Mouse (Mus musculus) MEL (cell line): ENCODE measurements around the gene Pik3c2b. TPM values are rescaled to one million over a fixed set of nuclear protein-coding genes. Genes with fewer than 3 reads are reported as not detected.

ENCODE experiments used
- DNase-seq: peaks from one replicate; pipeline ENCODE4 v3.0.0; 2011; ENCODE audit warnings: low read depth, low spot score
- H3K27ac ChIP-seq: 2 replicates; pipeline ENCODE4 v1.5.1; 2012; ENCODE audit warnings: low read depth, mild to moderate bottlenecking, control low read depth, low read length, moderate library complexity; ENCODE audit not compliant: control insufficient read depth
- H3K27me3 ChIP-seq, 2 experiments: fragments of 150-350 bp in 1 of 2; sonication (generic) in 1 of 2; 2 replicates each; pipeline ENCODE4 v1.6.1; 2012; ENCODE audit warnings: low read length in 2 of 2, mild to moderate bottlenecking in 2 of 2, improper control_type of control experiment in 1 of 2, moderate library complexity in 1 of 2; ENCODE audit not compliant: insufficient read depth in 2 of 2, control insufficient read depth in 1 of 2
- H3K36me3 ChIP-seq, 2 experiments: 2 replicates each; pipeline ENCODE4 v1.6.1; 2012 to 2014; ENCODE audit warnings: low read length in 2 of 2, improper control_type of control experiment in 1 of 2, inconsistent platforms in 1 of 2, mild to moderate bottlenecking in 1 of 2; ENCODE audit not compliant: insufficient read depth in 2 of 2, control insufficient read depth in 1 of 2
- H3K4me1 ChIP-seq, 2 experiments: fragments of 150-350 bp in 1 of 2; sonication (generic) in 1 of 2; 2 replicates each; pipeline ENCODE4 v1.6.1; 2012; ENCODE audit warnings: low read length in 2 of 2, improper control_type of control experiment in 1 of 2, mild to moderate bottlenecking in 1 of 2; ENCODE audit not compliant: insufficient read depth in 2 of 2, control insufficient read depth in 1 of 2
- H3K4me3 ChIP-seq, 2 experiments: fragments of 150-350 bp in 1 of 2; sonication (generic) in 1 of 2; 2 replicates each; pipeline ENCODE4 v1.5.1; 2012; ENCODE audit warnings: low read depth in 2 of 2, low read length in 2 of 2, mild to moderate bottlenecking in 2 of 2, moderate library complexity in 2 of 2, control low read depth in 1 of 2, improper control_type of control experiment in 1 of 2; ENCODE audit not compliant: control insufficient read depth in 1 of 2, insufficient read depth in 1 of 2
- H3K79me2 ChIP-seq: 2 replicates; pipeline ENCODE4 v1.6.1; 2012; ENCODE audit warnings: mild to moderate bottlenecking, low read length, moderate library complexity; ENCODE audit not compliant: control insufficient read depth, poor library complexity, insufficient read depth
- H3K9ac ChIP-seq: 2 replicates; pipeline ENCODE4 v1.6.1; 2012; ENCODE audit warnings: low read depth, mild to moderate bottlenecking, control low read depth, low read length, moderate library complexity; ENCODE audit not compliant: control insufficient read depth, poor library complexity, severe bottlenecking
- H3K9me3 ChIP-seq: fragments of 150-350 bp; sonication (generic); replicated peaks from 2 replicates; pipeline ENCODE4 v1.6.1; 2012; ENCODE audit warnings: mild to moderate bottlenecking, low read length, improper control_type of control experiment, moderate library complexity; ENCODE audit not compliant: insufficient read depth
- CTCF ChIP-seq, 3 experiments: IDR thresholded peaks in 2 of 3; conservative IDR thresholded peaks in 1 of 3; 2 replicates each; pipeline ENCODE4 v1.5.1; 2011 to 2012; ENCODE audit warnings: low read length in 3 of 3, low read depth in 2 of 3, mild to moderate bottlenecking in 2 of 3, improper control_type of control experiment in 1 of 3, inconsistent platforms in 1 of 3, mixed read lengths in 1 of 3, moderate library complexity in 1 of 3; ENCODE audit not compliant: control insufficient read depth in 1 of 3, insufficient read depth in 1 of 3, poor library complexity in 1 of 3, severe bottlenecking in 1 of 3
- MAZ ChIP-seq: IDR thresholded peaks from 2 replicates; pipeline ENCODE4 v1.6.1; 2012; ENCODE audit warnings: low read depth, mild to moderate bottlenecking, inconsistent platforms, low read length, improper control_type of control experiment
- MXI1 ChIP-seq: IDR thresholded peaks from 2 replicates; pipeline ENCODE4 v1.6.1; 2011; ENCODE audit warnings: mild to moderate bottlenecking, low read depth, low read length, improper control_type of control experiment
- MYC ChIP-seq: IDR thresholded peaks from 2 replicates; pipeline ENCODE4 v1.6.1; 2011; ENCODE audit warnings: low read depth, mild to moderate bottlenecking, low read length, improper control_type of control experiment, moderate library complexity
- POLR2A ChIP-seq, 2 experiments: IDR thresholded peaks; 2 replicates each; pipeline ENCODE4 v1.6.1; 2011 to 2012; ENCODE audit warnings: low read length in 2 of 2, mild to moderate bottlenecking in 2 of 2, control low read depth in 1 of 2, improper control_type of control experiment in 1 of 2, low read depth in 1 of 2, moderate library complexity in 1 of 2; ENCODE audit not compliant: control insufficient read depth in 1 of 2, insufficient read depth in 1 of 2, poor library complexity in 1 of 2
- USF2 ChIP-seq, 2 experiments: IDR thresholded peaks; 2 replicates each; pipeline ENCODE4 v1.6.1; 2011 to 2012; ENCODE audit warnings: improper control_type of control experiment in 2 of 2, low read length in 2 of 2, borderline replicate concordance in 1 of 2, inconsistent platforms in 1 of 2, low read depth in 1 of 2, mild to moderate bottlenecking in 1 of 2; ENCODE audit not compliant: insufficient read depth in 1 of 2
- ZNF384 ChIP-seq: IDR thresholded peaks from 2 replicates; pipeline ENCODE4 v1.6.1; 2012; ENCODE audit warnings: low read depth, mild to moderate bottlenecking, inconsistent platforms, low read length, improper control_type of control experiment
- polyA plus RNA-seq, 2 experiments: library from polyadenylated mRNA; stranded (reverse) in 1 of 2; unstranded in 1 of 2; fragments of >175 nt in 1 of 2; fragments of >200 nt in 1 of 2; gene quantifications; 2 replicates each; pipeline versions ENCODE4 v1.2.1 to v1.2.4; 2012; ENCODE audit warnings: low replicate concordance in 2 of 2, low read depth in 1 of 2; ENCODE audit not compliant: insufficient read length in 2 of 2, insufficient read depth in 1 of 2, missing spikeins in 1 of 2
- total RNA-seq: library from RNA; depleted of rRNA; stranded (reverse); fragments of 300-350 nt; gene quantifications from 2 replicates; pipeline ENCODE4 v1.2.3, GENCODE M21; 2012

Gene Pik3c2b
- total and polyA plus RNA-seq, 3 experiments = 2.9 to 3.2 TPM; not detected in 1

DNA sequence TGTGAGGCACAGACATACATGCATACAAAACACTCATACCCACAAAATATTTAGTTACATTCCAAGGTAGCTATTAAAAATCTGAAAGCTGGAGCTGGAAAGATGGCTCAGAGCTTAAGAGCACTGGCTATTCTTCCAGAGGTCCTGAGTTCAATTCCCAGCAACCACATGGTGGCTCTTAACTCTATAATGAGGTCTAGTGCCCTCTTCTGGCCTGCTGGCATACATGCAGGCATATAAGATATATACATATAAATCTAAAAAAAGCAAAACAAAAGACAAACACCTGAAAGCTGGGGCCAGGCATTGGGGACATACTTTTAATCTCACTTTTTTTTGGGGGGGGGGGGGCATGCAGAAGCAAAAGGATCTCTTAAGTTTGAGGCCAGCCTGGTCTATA is 32.1 kb upstream of the Pik3c2b start:
- TF ChIP-seq POLR2A (IDR thresholded peaks at IDR 0.05; ENCODE audit: control insufficient read depth in 1 of 2, insufficient read depth in 1 of 2, low read depth in 1 of 2, low read length in 2 of 2, poor library complexity in 1 of 2) (no peak), USF2 (IDR thresholded peaks at IDR 0.05; ENCODE audit: borderline replicate concordance in 1 of 2, insufficient read depth in 1 of 2, low read depth in 1 of 2, low read length in 2 of 2) (no peak), MYC (peak; percentile 78; the same call in 1 of the 2 replicates), CTCF (IDR thresholded peaks at IDR 0.05 in 2 of 3, conservative IDR thresholded peaks at IDR 0.05 in 1 of 3; ENCODE audit: control insufficient read depth in 1 of 3, insufficient read depth in 1 of 3, low read depth in 2 of 3, low read length in 3 of 3, poor library complexity in 1 of 3, severe bottlenecking in 1 of 3) (peak in 2 of 3 experiments; percentile 46 to 56; a peak in 4 of 6 replicates)
- TF ChIP-seq, all 39 proteins: peak for 2
- Histone ChIP-seq H3K36me3 (peaks cover 9 to 60% of the 10 kb centered on the region in 2 experiments), H3K4me3 (no peak overlapping the region), H3K9ac (no peak overlapping the region), H3K79me2 (peaks cover 17% of the 10 kb centered on the region), H3K9me3 (no peaks in the 10 kb centered on the region), H3K27me3 (no peaks in the 10 kb centered on the region), H3K27ac (no peak overlapping the region), H3K4me1 (no peaks in the 10 kb centered on the region)
- DNase-seq = peak; percentile 60

DNA sequence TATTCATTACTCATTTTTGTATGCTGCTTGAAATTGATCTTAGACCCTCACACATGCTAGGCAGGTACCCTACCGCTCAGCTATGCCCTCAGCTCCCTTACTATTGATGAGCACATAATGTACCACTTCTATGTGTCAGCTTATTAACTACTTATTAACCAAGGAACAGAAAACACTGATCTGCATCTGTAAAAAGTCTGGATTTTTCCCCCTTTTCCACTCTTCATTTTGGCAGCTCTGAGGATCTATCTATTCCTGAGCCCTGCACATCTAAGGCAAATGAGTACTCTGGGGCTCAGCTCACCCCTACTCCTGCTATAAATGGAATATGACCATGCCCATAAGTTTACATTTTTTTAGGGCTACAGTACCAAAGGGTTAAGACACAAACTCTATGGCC is 31.3 kb upstream of the Pik3c2b start:
- H3K9me3 ChIP-seq = no peaks in the 10 kb centered on the region
- no peaks in the 10 kb centered on the region for H3K27me3 ChIP-seq
- H3K4me3 ChIP-seq = no peak overlapping the region
- H3K36me3 ChIP-seq = peaks cover 12 to 59% of the 10 kb centered on the region in 2 experiments
- DNase-seq = no peak
- TF ChIP-seq ZNF384 = no peak
- TF ChIP-seq USF2 (IDR thresholded peaks at IDR 0.05; ENCODE audit: borderline replicate concordance in 1 of 2, insufficient read depth in 1 of 2, low read depth in 1 of 2, low read length in 2 of 2) = no peak
- H3K9ac ChIP-seq = no peak overlapping the region
- peaks cover 1 to 4% of the 10 kb centered on the region in 2 experiments; a peak in 2 of 4 replicates for H3K4me1 ChIP-seq
- H3K27ac ChIP-seq = no peak overlapping the region
- H3K79me2 ChIP-seq = peaks cover 24% of the 10 kb centered on the region

DNA sequence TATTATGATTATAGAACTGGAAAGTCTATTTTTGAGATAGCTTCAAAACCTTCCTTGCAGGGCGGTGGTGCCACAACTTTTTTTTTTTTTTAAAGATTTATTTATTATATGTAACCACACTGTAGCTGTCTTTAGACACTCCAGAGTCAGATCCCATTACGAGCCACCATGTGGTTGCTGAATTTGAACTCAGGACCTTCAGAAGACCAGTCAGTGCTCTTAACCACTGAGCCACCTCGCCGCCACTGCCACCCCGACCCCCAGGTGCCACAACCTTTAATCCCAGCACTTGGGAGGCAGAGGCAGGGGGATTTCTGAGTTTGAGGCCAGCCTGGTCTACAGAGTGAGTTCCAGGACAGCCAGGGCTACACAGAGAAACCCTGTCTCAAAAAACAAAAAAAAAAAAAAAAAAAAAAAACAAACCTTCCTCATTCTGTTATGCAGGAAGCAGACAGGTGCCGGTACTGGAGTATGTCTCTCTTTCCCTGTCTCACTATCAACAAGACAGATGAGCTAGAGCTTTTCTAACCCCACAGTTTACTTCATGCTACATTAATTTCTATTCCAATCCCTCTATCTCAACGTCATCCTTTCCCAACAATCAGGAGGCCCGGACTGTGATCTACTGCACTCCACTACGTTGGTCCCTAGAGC is 28.6 kb upstream of the Pik3c2b start:
- no peaks in the 10 kb centered on the region for H3K9me3 ChIP-seq
- H3K27me3 ChIP-seq = no peaks in the 10 kb centered on the region
- DNase-seq = no peak
- no peak overlapping the region for H3K9ac ChIP-seq
- peaks cover 43% of the 10 kb centered on the region for H3K79me2 ChIP-seq
- peaks cover 32 to 42% of the 10 kb centered on the region in 2 experiments for H3K36me3 ChIP-seq
- TF ChIP-seq MXI1 (no peak), ZNF384 (peak; percentile 47; the same call in 1 of the 2 replicates), MAZ (no peak)
- no peak overlapping the region for H3K27ac ChIP-seq
- H3K4me1 ChIP-seq = peaks cover 12 to 17% of the 10 kb centered on the region in 2 experiments
- no peak overlapping the region for H3K4me3 ChIP-seq
